ENCODE assay signal across 26 mouse cellular contexts in genomic region chrX:43372526-43372925, GRCm38 (mm10). TPM values are rescaled to one million over a fixed set of nuclear protein-coding genes. Genes with fewer than 3 reads are reported as not detected.
"Had no signal": no experiment of that assay in that cellular context is flagged by ENCODE, and none has a peak within 500 bp of the region (broad histone marks: within the 10 kb centered on the region; RNA-seq: fewer than 3 reads in every experiment).

No protein-coding gene starts in this region.

- DNase-seq: gastrocnemius, postnatal 14 days; gastrocnemius, postnatal 36 days; heart, adult 11 months; heart, adult 2 months; heart, postnatal 14 days; heart, postnatal 36 days; kidney, adult 18-20 months; kidney, adult 8-10 months; kidney, postnatal 10 days; kidney, postnatal 25 days; kidney, postnatal 4 days; liver; liver, embryonic 13.5 days had no signal

- H3K4me1 ChIP-seq: heart, embryonic 13.5 days; heart, embryonic 15.5 days; hindbrain, embryonic 13.5 days; hindbrain, embryonic 15.5 days; limb, embryonic 10.5 days; limb, embryonic 12.5 days; liver, embryonic 13.5 days had no signal

- H3K9ac ChIP-seq: heart, embryonic 13.5 days; heart, embryonic 15.5 days; hindbrain, embryonic 13.5 days; hindbrain, embryonic 15.5 days; limb, embryonic 12.5 days; liver, embryonic 13.5 days had no signal

- H3K27me3 ChIP-seq: heart, embryonic 13.5 days; heart, embryonic 15.5 days; hindbrain, embryonic 13.5 days; hindbrain, embryonic 15.5 days; limb, embryonic 12.5 days; liver, embryonic 13.5 days had no signal

- H3K4me3 ChIP-seq: heart, adult 2 months; heart, embryonic 13.5 days; heart, embryonic 15.5 days; hindbrain, embryonic 13.5 days; hindbrain, embryonic 15.5 days; layer of hippocampus, adult 2 months; left cerebral cortex, adult 2 months; limb, embryonic 10.5 days; limb, embryonic 12.5 days; liver, embryonic 13.5 days had no signal

- H3K36me3 ChIP-seq: heart, embryonic 13.5 days; heart, embryonic 15.5 days; hindbrain, embryonic 13.5 days; hindbrain, embryonic 15.5 days; limb, embryonic 10.5 days; limb, embryonic 12.5 days; liver, embryonic 13.5 days had no signal

- H3K27ac ChIP-seq: heart, adult 2 months; heart, embryonic 13.5 days; heart, embryonic 15.5 days; hindbrain, embryonic 13.5 days; hindbrain, embryonic 15.5 days; hindbrain, postnatal 0 days; layer of hippocampus, adult 2 months; left cerebral cortex, adult 2 months; limb, embryonic 10.5 days; limb, embryonic 12.5 days; liver, embryonic 13.5 days had no signal

- H3K9me3 ChIP-seq: heart, embryonic 13.5 days; heart, embryonic 15.5 days; hindbrain, embryonic 13.5 days; hindbrain, embryonic 15.5 days; limb, embryonic 10.5 days; limb, embryonic 12.5 days; liver, embryonic 13.5 days had no signal

RNA-seq across cellular contexts. Expression of gene Tenm1, which starts 56.4 kb away (rescaled TPM):
- total RNA-seq: gastrocnemius, adult 18-20 months; gastrocnemius, adult 8-10 months; hematopoietic stem cell, adult 5-6 weeks had no signal
- polyA plus RNA-seq: heart, postnatal 0 days had no signal
